Mouse (Mus musculus) effector memory CD4-positive, alpha-beta T cell, adult 7 months (primary cell): ENCODE data around the gene Npc1l1. TPM values are rescaled to one million over a fixed set of nuclear protein-coding genes. Genes with fewer than 3 reads are reported as not detected.

Experiments
- polyA plus RNA-seq: library from polyadenylated mRNA; unstranded; fragments of 100-300 nt; shearing (Covaris generic); gene quantifications from one replicate; pipeline ENCODE4 v1.2.1, GENCODE M21; 2017

Npc1l1 gene
- 0.11 TPM for polyA plus RNA-seq

GRCm38 (mm10) chr11:6230012-6230411, at the start of gene Npc1l1:
TSS of gene Npc1l1 (minus strand) at chr11:6230143.

GRCm38 (mm10) chr11:6274387-6275093, 44.6 kb upstream of the Npc1l1 start, which contains the start of gene Tmed4:
TSS of gene Tmed4 (minus strand) at chr11:6274870.

DNA sequence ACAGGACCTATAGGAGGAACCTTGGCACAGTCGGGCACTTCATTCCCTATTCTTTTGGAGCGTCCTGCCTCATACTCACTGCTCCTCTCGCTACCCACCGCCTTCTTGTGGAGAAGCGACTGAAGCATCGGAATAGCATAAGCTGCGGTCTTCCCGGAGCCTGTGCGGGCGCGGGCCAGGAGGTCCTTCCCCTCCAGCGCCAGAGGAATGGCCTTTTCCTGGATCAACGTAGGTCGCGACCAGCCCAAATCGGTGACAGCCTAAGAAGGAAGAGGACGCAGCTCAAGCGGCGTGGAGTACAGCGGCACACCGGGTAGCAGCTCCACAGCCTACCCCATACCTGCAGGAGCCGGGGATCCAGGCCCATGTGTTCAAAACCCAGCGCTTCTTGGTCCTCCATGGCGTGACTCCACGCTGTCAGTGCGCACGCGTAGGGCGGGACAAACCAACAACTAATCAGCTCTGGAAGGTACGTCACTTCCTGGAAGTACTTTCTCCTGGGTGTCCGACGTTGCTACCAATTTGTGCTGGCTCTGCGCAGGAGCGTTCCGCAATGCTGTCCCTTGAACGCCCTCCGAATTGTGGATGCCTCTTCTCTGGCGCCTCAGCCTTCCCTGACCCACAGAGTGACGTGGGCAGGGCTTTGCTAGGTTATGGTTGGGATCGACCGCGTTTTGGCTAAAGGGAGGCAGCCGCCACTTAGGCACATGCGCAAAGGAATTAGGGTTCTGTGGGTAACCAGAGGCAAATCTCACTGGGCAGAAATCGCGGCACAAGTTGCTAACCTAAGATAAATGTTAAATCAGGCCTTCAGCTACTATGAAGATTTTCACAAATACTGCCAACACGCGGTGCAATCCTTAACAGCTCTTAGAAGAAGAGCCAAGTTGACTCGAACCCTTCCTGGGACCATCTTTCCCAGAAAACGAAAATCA, 37.6 kb upstream of the Npc1l1 start, which contains the start of gene Ddx56:
Ddx56 (minus strand) TSS at position 453 of the 935 bp plus-strand sequence.

GRCm38 (mm10) chr11:6200087-6200569, 29.8 kb downstream of the Npc1l1 start, which contains the start of gene Nudcd3:
TSS of gene Nudcd3 (minus strand) at chr11:6200415.

GRCm38 (mm10) chr11:6199410-6200086, 30.4 kb downstream of the Npc1l1 start, which contains the start of gene A730071L15Rik:
TSS of gene A730071L15Rik (plus strand) at chr11:6200029.

Other genes with a start within 250 kb of the Npc1l1 start
- 14.8 TPM for gene Camk2b, start 163.8 kb downstream of the Npc1l1 start, polyA plus RNA-seq
- not detected for gene A730071L15Rik, start 30.1 kb downstream of the Npc1l1 start, polyA plus RNA-seq
- 49.3 TPM for gene Nudcd3, start 29.7 kb downstream of the Npc1l1 start, polyA plus RNA-seq
- gene Ddx56, start 37.6 kb upstream of the Npc1l1 start, polyA plus RNA-seq = 60.2 TPM
- gene Tmed4, start 44.7 kb upstream of the Npc1l1 start, polyA plus RNA-seq = 43.1 TPM
- 245 TPM for gene Ogdh, start 61.5 kb upstream of the Npc1l1 start, polyA plus RNA-seq
- gene Zmiz2, start 158.9 kb upstream of the Npc1l1 start, polyA plus RNA-seq = 73.4 TPM
- gene Ppia, start 185.3 kb upstream of the Npc1l1 start, polyA plus RNA-seq = 3,980 TPM
- 142 TPM for gene H2afv, start 214.3 kb upstream of the Npc1l1 start, polyA plus RNA-seq
- gene Purb, start 245.8 kb upstream of the Npc1l1 start, polyA plus RNA-seq = 33.1 TPM